Mouse (Mus musculus) testis, adult 2 months (tissue): ENCODE data around the gene Bnc2.

ENCODE experiments used
- CTCF ChIP-seq: fragments of 200-500 bp; IDR thresholded peaks from 2 replicates; pipeline ENCODE4 v1.5.1; 2012; ENCODE audit warnings: low read depth, mild to moderate bottlenecking, inconsistent platforms, low read length, moderate library complexity; ENCODE audit not compliant: control insufficient read depth, insufficient read depth, insufficient replicate concordance
- POLR2A ChIP-seq: fragments of 200-500 bp; IDR thresholded peaks from 2 replicates; pipeline ENCODE4 v1.6.1; 2012; ENCODE audit warnings: low read depth, mild to moderate bottlenecking, inconsistent platforms, low read length, moderate library complexity; ENCODE audit not compliant: control insufficient read depth

DNA sequence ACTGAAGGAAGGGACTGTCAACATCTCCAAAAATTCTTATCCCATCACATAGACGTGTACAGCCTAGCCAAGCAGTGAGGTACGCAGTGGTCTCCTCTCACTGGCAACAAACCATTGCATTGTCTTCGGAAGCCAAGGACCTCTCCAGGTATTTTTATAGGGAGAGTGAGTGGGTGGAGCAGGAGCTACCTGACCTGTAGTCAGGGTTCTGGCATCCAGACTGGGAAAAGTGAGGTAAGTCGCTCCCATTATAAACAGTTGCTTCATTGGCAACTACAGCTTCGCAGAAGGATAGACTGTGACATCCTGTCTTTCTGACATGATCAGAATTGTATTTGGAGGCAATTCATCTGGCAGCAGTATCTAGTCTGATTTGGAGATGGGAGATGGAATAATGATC lies 446.5 kb downstream of the Bnc2 start:
- TF ChIP-seq POLR2A (no peak), CTCF (no peak)
